Mouse (Mus musculus): ENCODE results near the gene Dmac2. TPM values are rescaled to one million over a fixed set of nuclear protein-coding genes. Genes with fewer than 3 reads are reported as not detected.

The Dmac2 gene
- polyA plus RNA-seq, 1 experiment from 2014 or later = 52.0 TPM

- WGBS = 48% methylated on average over 7 of the region's 7 CpGs
- H3K9me3 ChIP-seq (ENCODE audit: control insufficient read depth, low read length) = peaks cover 4% of the 10 kb centered on the region; the same call in 1 of the 2 replicates
- H3K4me2 ChIP-seq (ENCODE audit: low read length) = no peak overlapping the region
Measured at GRCm38 (mm10) chr7:25611501-25611900, 7.7 kb upstream of the Dmac2 start.

GRCm38 (mm10) chr7:25614086-25614485, 5.1 kb upstream of the Dmac2 start:
- H3K4me1 ChIP-seq (ENCODE audit: control insufficient read depth, insufficient read depth, low read depth, low read length) = peaks cover 3% of the 10 kb centered on the region
- no peak overlapping the region for H3K4me3 ChIP-seq (ENCODE audit: low read length)
- no peaks in the 10 kb centered on the region for H3K27me3 ChIP-seq (replicated peaks; ENCODE audit: control insufficient read depth, insufficient read depth, low read length)
- no peak overlapping the region for H3K4me2 ChIP-seq (ENCODE audit: low read length)
- no peak for ATAC-seq
- H3K9ac ChIP-seq (ENCODE audit: low read depth, low read length) = no peak overlapping the region
- H3K9me3 ChIP-seq (ENCODE audit: control insufficient read depth, low read length) = no peaks in the 10 kb centered on the region
- WGBS = 91% methylated on average over 5 of the region's 5 CpGs
- no peaks in the 10 kb centered on the region for H3K36me3 ChIP-seq (ENCODE audit: control insufficient read depth, insufficient read depth, low read length)
- H3K27ac ChIP-seq (ENCODE audit: low read depth, low read length) = no peak overlapping the region

More at GRCm38 (mm10) chr7:25611501-25611900, 7.7 kb upstream of the Dmac2 start:
- Histone ChIP-seq H3K4me3 (ENCODE audit: low read length) (no peak overlapping the region), H3K27ac (ENCODE audit: low read depth, low read length) (no peak overlapping the region), H3K27me3 (replicated peaks; ENCODE audit: control insufficient read depth, insufficient read depth, low read length) (no peaks in the 10 kb centered on the region), H3K4me1 (ENCODE audit: control insufficient read depth, insufficient read depth, low read depth, low read length) (no peaks in the 10 kb centered on the region), H3K9ac (ENCODE audit: low read depth, low read length) (no peak overlapping the region), H3K36me3 (ENCODE audit: control insufficient read depth, insufficient read depth, low read length) (no peaks in the 10 kb centered on the region)
- ATAC-seq = no peak

- ATAC-seq = no peak
- WGBS = 67% methylated on average over 21 of the region's 21 CpGs
- no peaks in the 10 kb centered on the region for H3K9me3 ChIP-seq (ENCODE audit: control insufficient read depth, low read length)
- H3K4me3 ChIP-seq (ENCODE audit: low read length) = no peak overlapping the region
- H3K4me2 ChIP-seq (ENCODE audit: low read length) = no peak overlapping the region
- H3K27me3 ChIP-seq (replicated peaks; ENCODE audit: control insufficient read depth, insufficient read depth, low read length) = no peaks in the 10 kb centered on the region
- H3K9ac ChIP-seq (ENCODE audit: low read depth, low read length) = no peak overlapping the region
- H3K36me3 ChIP-seq (ENCODE audit: control insufficient read depth, insufficient read depth, low read length) = no peaks in the 10 kb centered on the region
- H3K27ac ChIP-seq (ENCODE audit: low read depth, low read length) = no peak overlapping the region
- peaks cover 3% of the 10 kb centered on the region for H3K4me1 ChIP-seq (ENCODE audit: control insufficient read depth, insufficient read depth, low read depth, low read length)
Measured at GRCm38 (mm10) chr7:25614831-25615705, 4.1 kb upstream of the Dmac2 start.

- no peak within 1 kb of the TSS for H3K9ac ChIP-seq (ENCODE audit: low read depth, low read length)
- no peaks in the 10 kb centered on the region for H3K27me3 ChIP-seq (replicated peaks; ENCODE audit: control insufficient read depth, insufficient read depth, low read length)
- H3K36me3 ChIP-seq (ENCODE audit: control insufficient read depth, insufficient read depth, low read length) = no peaks in the 10 kb centered on the region
- no peak within 1 kb of the TSS for H3K4me3 ChIP-seq (ENCODE audit: low read length)
- 79% methylated on average over 5 of the region's 5 CpGs for WGBS
- H3K4me1 ChIP-seq (ENCODE audit: control insufficient read depth, insufficient read depth, low read depth, low read length) = peaks cover 3% of the 10 kb centered on the region
- no peak within 1 kb of the TSS for H3K27ac ChIP-seq (ENCODE audit: low read depth, low read length)
- H3K4me2 ChIP-seq (ENCODE audit: low read length) = no peak within 1 kb of the TSS
- H3K9me3 ChIP-seq (ENCODE audit: control insufficient read depth, low read length) = no peaks in the 10 kb centered on the region
- no peak for ATAC-seq
Measured at GRCm38 (mm10) chr7:25615706-25616011, 3.6 kb upstream of the Dmac2 start, which contains the start of gene Erich4. Gene Erich4, minus strand, starts transcription at chr7:25615892.

- no peak overlapping the region for H3K27ac ChIP-seq (ENCODE audit: low read depth, low read length)
- H3K4me1 ChIP-seq (ENCODE audit: control insufficient read depth, insufficient read depth, low read depth, low read length) = peaks cover 3% of the 10 kb centered on the region
- no peaks in the 10 kb centered on the region for H3K36me3 ChIP-seq (ENCODE audit: control insufficient read depth, insufficient read depth, low read length)
- no peaks in the 10 kb centered on the region for H3K27me3 ChIP-seq (replicated peaks; ENCODE audit: control insufficient read depth, insufficient read depth, low read length)
- no peak for ATAC-seq
- no peak overlapping the region for H3K4me3 ChIP-seq (ENCODE audit: low read length)
- H3K9me3 ChIP-seq (ENCODE audit: control insufficient read depth, low read length) = no peaks in the 10 kb centered on the region
- H3K4me2 ChIP-seq (ENCODE audit: low read length) = no peak overlapping the region
- no peak overlapping the region for H3K9ac ChIP-seq (ENCODE audit: low read depth, low read length)
- 81% methylated on average over 10 of the region's 10 CpGs for WGBS
Measured at GRCm38 (mm10) chr7:25617376-25618160, 1.6 kb upstream of the Dmac2 start.

GRCm38 (mm10) chr7:25619722-25619991, 443 bp downstream of the Dmac2 start:
- Histone ChIP-seq H3K4me2 (ENCODE audit: low read length) (peak overlapping the region; percentile 53), H3K36me3 (ENCODE audit: control insufficient read depth, insufficient read depth, low read length) (no peaks in the 10 kb centered on the region), H3K4me3 (ENCODE audit: low read length) (peak overlapping the region; percentile 61), H3K4me1 (ENCODE audit: control insufficient read depth, insufficient read depth, low read depth, low read length) (peaks cover 3% of the 10 kb centered on the region), H3K27ac (ENCODE audit: low read depth, low read length) (no peak overlapping the region), H3K9ac (ENCODE audit: low read depth, low read length) (peak overlapping the region; percentile 57), H3K27me3 (replicated peaks; ENCODE audit: control insufficient read depth, insufficient read depth, low read length) (no peaks in the 10 kb centered on the region), H3K9me3 (ENCODE audit: control insufficient read depth, low read length) (no peaks in the 10 kb centered on the region)
- no peak for ATAC-seq
- WGBS = 20% methylated on average over 5 of the region's 5 CpGs

- Histone ChIP-seq H3K4me2 (ENCODE audit: low read length) (peak overlapping the region; percentile 53), H3K27me3 (replicated peaks; ENCODE audit: control insufficient read depth, insufficient read depth, low read length) (no peaks in the 10 kb centered on the region), H3K4me1 (ENCODE audit: control insufficient read depth, insufficient read depth, low read depth, low read length) (peaks cover 3% of the 10 kb centered on the region), H3K27ac (ENCODE audit: low read depth, low read length) (no peak overlapping the region), H3K9me3 (ENCODE audit: control insufficient read depth, low read length) (no peaks in the 10 kb centered on the region), H3K36me3 (ENCODE audit: control insufficient read depth, insufficient read depth, low read length) (no peaks in the 10 kb centered on the region), H3K4me3 (ENCODE audit: low read length) (no peak overlapping the region; the same call in 1 of the 2 replicates), H3K9ac (ENCODE audit: low read depth, low read length) (no peak overlapping the region)
- WGBS = 96% methylated on average over 5 of the region's 5 CpGs
- no peak for ATAC-seq
Measured at GRCm38 (mm10) chr7:25620101-25620500, 887 bp downstream of the Dmac2 start.

- ATAC-seq = no peak
- WGBS = 94% methylated on average over 11 of the region's 11 CpGs
- no peaks in the 10 kb centered on the region for H3K9me3 ChIP-seq (ENCODE audit: control insufficient read depth, low read length)
Measured at GRCm38 (mm10) chr7:25620751-25621150, 1.5 kb downstream of the Dmac2 start.

GRCm38 (mm10) chr7:25623857-25624370, 4.7 kb downstream of the Dmac2 start:
- Histone ChIP-seq H3K27me3 (replicated peaks; ENCODE audit: control insufficient read depth, insufficient read depth, low read length) (peaks cover 7% of the 10 kb centered on the region; the same call in 1 of the 2 replicates), H3K9me3 (ENCODE audit: control insufficient read depth, low read length) (no peaks in the 10 kb centered on the region), H3K9ac (ENCODE audit: low read depth, low read length) (no peak overlapping the region), H3K36me3 (ENCODE audit: control insufficient read depth, insufficient read depth, low read length) (0 out of 2 replicates have a peak, but pooled peaks cover 2% of the 10 kb centered on the region), H3K4me2 (ENCODE audit: low read length) (no peak overlapping the region), H3K4me1 (ENCODE audit: control insufficient read depth, insufficient read depth, low read depth, low read length) (peaks cover under 1% of the 10 kb centered on the region; the same call in 1 of the 2 replicates), H3K27ac (ENCODE audit: low read depth, low read length) (no peak overlapping the region), H3K4me3 (ENCODE audit: low read length) (no peak overlapping the region)
- WGBS = 91% methylated on average over 11 of the region's 11 CpGs
- ATAC-seq = no peak

More at GRCm38 (mm10) chr7:25620751-25621150, 1.5 kb downstream of the Dmac2 start:
- no peaks in the 10 kb centered on the region for H3K27me3 ChIP-seq (replicated peaks; ENCODE audit: control insufficient read depth, insufficient read depth, low read length)
- H3K27ac ChIP-seq (ENCODE audit: low read depth, low read length) = no peak overlapping the region
- peaks cover 3% of the 10 kb centered on the region for H3K4me1 ChIP-seq (ENCODE audit: control insufficient read depth, insufficient read depth, low read depth, low read length)
- H3K4me3 ChIP-seq (ENCODE audit: low read length) = no peak overlapping the region
- no peak overlapping the region for H3K4me2 ChIP-seq (ENCODE audit: low read length)
- H3K9ac ChIP-seq (ENCODE audit: low read depth, low read length) = no peak overlapping the region
- H3K36me3 ChIP-seq (ENCODE audit: control insufficient read depth, insufficient read depth, low read length) = no peaks in the 10 kb centered on the region

All from hindbrain, embryonic 16.5 days (tissue).